Mouse (Mus musculus) hindbrain, postnatal 0 days (tissue): ENCODE measurements around the gene Taz. TPM values are rescaled to one million over a fixed set of nuclear protein-coding genes. Genes with fewer than 3 reads are reported as not detected.

Experiments
- ATAC-seq: fragments of 200-750 bp; cut with Nextera tagmentation; 2 replicates; pipeline ENCODE4 v1.8.0; 2017; ENCODE audit warnings: mild to moderate bottlenecking, moderate TSS enrichment, moderate library complexity
- DNase-seq: peaks from one replicate; pipeline ENCODE4 v3.0.0-alpha.2; 2015; ENCODE audit warnings: low spot score
- H3K27ac ChIP-seq: fragments of 300-500 bp; sonication (generic); 2 replicates; pipeline ENCODE4 v1.5.1; 2014; ENCODE audit warnings: mild to moderate bottlenecking
- H3K27me3 ChIP-seq: fragments of 300-500 bp; sonication (generic); 2 replicates; pipeline ENCODE4 v1.6.1; 2014; ENCODE audit warnings: low read length, mixed read lengths; ENCODE audit not compliant: insufficient read depth
- H3K36me3 ChIP-seq: fragments of 300-500 bp; sonication (generic); 2 replicates; pipeline ENCODE4 v1.6.1; 2014; ENCODE audit warnings: low read length, mixed read lengths; ENCODE audit not compliant: insufficient read depth
- H3K4me1 ChIP-seq: fragments of 300-500 bp; sonication (generic); 2 replicates; pipeline ENCODE4 v1.6.1; 2014; ENCODE audit warnings: antibody characterized with exemption, low read length, mixed read lengths; ENCODE audit not compliant: insufficient read depth
- H3K4me2 ChIP-seq: fragments of 300-500 bp; sonication (generic); 2 replicates; pipeline ENCODE4 v1.6.1; 2014; ENCODE audit warnings: low read depth, mild to moderate bottlenecking, low read length, moderate library complexity, mixed read lengths
- H3K4me3 ChIP-seq: fragments of 300-500 bp; sonication (generic); 2 replicates; pipeline ENCODE4 v1.5.1; 2014; ENCODE audit warnings: low read length
- H3K9ac ChIP-seq: fragments of 300-500 bp; sonication (generic); replicated peaks from 2 replicates; pipeline ENCODE4 v1.6.1; 2014; ENCODE audit warnings: mild to moderate bottlenecking, low read length, moderate library complexity, mixed read lengths
- H3K9me3 ChIP-seq: fragments of 300-500 bp; sonication (generic); 2 replicates; pipeline ENCODE4 v1.6.1; 2016; ENCODE audit warnings: low read length, mixed read lengths
- CTCF ChIP-seq: IDR thresholded peaks from 2 replicates; pipeline ENCODE4 v1.5.1; 2016; ENCODE audit warnings: antibody characterized with exemption, control low read depth, low read depth
- WGBS: fragments of 180-500 bp; shearing (Covaris S2); extraction: QIAGEN DNeasy Blood & Tissue Kit; methylation state at CpG from one replicate; pipeline ENCODE4 v1.1.7; 2014; 5-methylcytosine and 5-hydroxymethylcytosine counted together
- polyA plus RNA-seq: library from polyadenylated mRNA; unstranded; fragments of >200 nt; fragmentation: Nextera tagmentation; extraction: Ambion mirVana; gene quantifications from 2 replicates; pipeline ENCODE4 v1.2.1, GENCODE M21; 2015
- total RNA-seq: library from RNA; depleted of rRNA; stranded (reverse); fragments of >200 nt; gene quantifications from 2 replicates; pipeline ENCODE4 v1.2.3, GENCODE M21; 2014

Taz gene
- total and polyA plus RNA-seq, 2 experiments from 2014 or later: 66.0 to 81.2 TPM

GRCm38 (mm10) chrX:74277916-74278315, 3.8 kb upstream of the Taz start:
- ATAC-seq: no peak
- H3K4me3 ChIP-seq: no peak overlapping the region
- WGBS: 72% methylated on average over 8 of the region's 8 CpGs

GRCm38 (mm10) chrX:74281041-74281731, 526 bp upstream of the Taz start:
- no peaks in the 10 kb centered on the region for H3K27me3 ChIP-seq
- peak overlapping the region; percentile 70; the same call in 1 of the 2 replicates for H3K9ac ChIP-seq
- H3K4me3 ChIP-seq: peak overlapping the region; percentile 49
- no peak for TF ChIP-seq CTCF
- DNase-seq (no peak), ATAC-seq (no peak; the same call in 1 of the 2 replicates)
- peak overlapping the region; percentile 86 for H3K27ac ChIP-seq
- no peaks in the 10 kb centered on the region for H3K36me3 ChIP-seq
- no peaks in the 10 kb centered on the region for H3K9me3 ChIP-seq
- 0 out of 2 replicates have a peak, but pooled peaks cover 3% of the 10 kb centered on the region for H3K4me1 ChIP-seq
- H3K4me2 ChIP-seq: peak overlapping the region; percentile 62
- WGBS: 18% methylated on average over 14 of the region's 14 CpGs

More at GRCm38 (mm10) chrX:74277916-74278315, 3.8 kb upstream of the Taz start:
- no peak for TF ChIP-seq CTCF
- Histone ChIP-seq H3K27me3 (no peaks in the 10 kb centered on the region), H3K36me3 (no peaks in the 10 kb centered on the region), H3K4me1 (no peaks in the 10 kb centered on the region), H3K4me2 (no peak overlapping the region), H3K27ac (no peak overlapping the region), H3K9me3 (no peaks in the 10 kb centered on the region), H3K9ac (no peak overlapping the region)
- DNase-seq: no peak

DNA sequence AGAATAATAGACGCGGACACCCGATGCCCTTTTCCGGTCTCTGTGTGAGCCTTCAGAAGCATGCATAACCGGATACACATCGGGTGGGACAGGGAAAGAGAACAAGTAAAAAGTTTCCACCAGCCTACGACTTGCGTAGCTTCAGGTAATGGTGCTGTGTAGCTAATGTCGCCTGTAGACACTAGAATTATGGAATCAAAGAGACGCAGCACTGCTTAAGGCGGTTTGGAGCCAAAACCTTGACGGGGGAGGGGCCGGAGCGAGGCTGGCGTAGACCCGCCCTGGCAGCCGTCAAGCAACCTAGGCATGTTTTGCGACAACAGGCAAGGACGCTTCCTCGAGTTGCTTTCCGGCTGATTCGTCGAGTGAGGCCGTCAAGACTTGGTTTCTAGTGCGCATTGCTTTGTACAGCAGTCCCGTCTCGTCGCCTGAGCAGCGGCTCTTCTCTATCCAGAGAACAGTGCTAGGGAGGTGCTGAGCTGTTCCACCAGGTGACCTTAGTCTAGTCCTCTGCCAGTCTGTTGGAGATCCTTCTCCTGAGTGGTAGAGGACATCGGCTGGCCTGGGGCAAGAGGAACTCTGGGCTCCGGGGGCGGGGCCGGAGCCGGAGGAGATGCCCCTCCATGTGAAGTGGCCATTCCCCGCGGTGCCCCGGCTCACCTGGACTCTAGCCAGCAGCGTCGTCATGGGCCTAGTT, 831 bp downstream of the Taz start:
- Histone ChIP-seq H3K9ac (peak overlapping the region; percentile 70), H3K4me2 (peak overlapping the region; percentile 62), H3K4me1 (0 out of 2 replicates have a peak, but pooled peaks cover 3% of the 10 kb centered on the region), H3K27me3 (no peaks in the 10 kb centered on the region), H3K9me3 (no peaks in the 10 kb centered on the region), H3K27ac (peak overlapping the region; percentile 86), H3K4me3 (peak overlapping the region; percentile 49), H3K36me3 (no peaks in the 10 kb centered on the region)
- DNase-seq (peak; percentile 91), ATAC-seq (peak; percentile 90)
- 31% methylated on average over 39 of the region's 39 CpGs for WGBS
- TF ChIP-seq CTCF: no peak

DNA sequence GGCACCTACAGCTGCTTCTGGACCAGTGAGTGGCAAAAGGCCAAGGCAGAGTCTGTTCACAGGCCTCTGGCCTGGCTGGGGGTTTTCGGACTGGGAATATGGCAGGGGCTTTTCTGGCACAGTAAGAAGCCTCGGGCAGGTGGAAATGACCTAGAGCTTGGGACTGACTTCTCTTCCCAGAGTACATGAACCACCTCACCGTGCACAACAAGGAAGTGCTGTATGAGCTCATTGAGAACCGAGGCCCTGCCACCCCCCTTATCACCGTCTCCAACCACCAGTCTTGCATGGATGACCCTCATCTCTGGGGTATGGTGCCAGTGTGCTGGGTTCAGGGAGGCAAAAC, 1.4 kb downstream of the Taz start:
- no peaks in the 10 kb centered on the region for H3K9me3 ChIP-seq
- peak overlapping the region; percentile 49 for H3K4me3 ChIP-seq
- H3K4me1 ChIP-seq: 0 out of 2 replicates have a peak, but pooled peaks cover 3% of the 10 kb centered on the region
- H3K4me2 ChIP-seq: peak overlapping the region; percentile 62
- H3K27ac ChIP-seq: peak overlapping the region; percentile 86
- H3K9ac ChIP-seq: peak overlapping the region; percentile 70
- H3K36me3 ChIP-seq: no peaks in the 10 kb centered on the region
- no peak for DNase-seq
- WGBS: 35% methylated on average over 5 of the region's 5 CpGs
- no peak for ATAC-seq
- no peak for TF ChIP-seq CTCF
- H3K27me3 ChIP-seq: no peaks in the 10 kb centered on the region

DNA sequence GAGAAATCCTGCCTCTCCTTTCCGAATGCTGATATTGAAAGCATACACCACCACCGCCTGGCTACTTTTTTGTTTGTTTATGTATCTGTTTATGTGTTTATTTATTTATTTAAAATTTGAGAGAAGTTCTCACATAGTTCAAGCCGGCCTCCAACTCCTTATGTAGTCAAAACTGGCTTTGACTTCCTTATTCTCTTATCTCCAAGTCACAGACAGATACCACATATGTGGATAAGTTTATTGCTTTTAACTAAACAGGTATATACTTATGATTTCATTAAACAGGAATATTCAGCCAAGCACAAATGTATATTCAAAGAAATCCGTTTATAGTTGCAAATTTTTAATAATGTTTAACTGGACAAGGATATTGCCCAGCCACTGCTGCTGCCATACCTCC, 11.7 kb downstream of the Taz start:
- ATAC-seq: no peak
- H3K9me3 ChIP-seq: no peaks in the 10 kb centered on the region
- H3K36me3 ChIP-seq: no peaks in the 10 kb centered on the region
- TF ChIP-seq CTCF: no peak
- no peak overlapping the region for H3K9ac ChIP-seq
- no peak overlapping the region for H3K27ac ChIP-seq
- no peak overlapping the region for H3K4me2 ChIP-seq
- no peaks in the 10 kb centered on the region for H3K27me3 ChIP-seq
- no peaks in the 10 kb centered on the region for H3K4me1 ChIP-seq
- 80% methylated on average over 4 of the region's 4 CpGs for WGBS
- no peak for DNase-seq
- no peak overlapping the region for H3K4me3 ChIP-seq

DNA sequence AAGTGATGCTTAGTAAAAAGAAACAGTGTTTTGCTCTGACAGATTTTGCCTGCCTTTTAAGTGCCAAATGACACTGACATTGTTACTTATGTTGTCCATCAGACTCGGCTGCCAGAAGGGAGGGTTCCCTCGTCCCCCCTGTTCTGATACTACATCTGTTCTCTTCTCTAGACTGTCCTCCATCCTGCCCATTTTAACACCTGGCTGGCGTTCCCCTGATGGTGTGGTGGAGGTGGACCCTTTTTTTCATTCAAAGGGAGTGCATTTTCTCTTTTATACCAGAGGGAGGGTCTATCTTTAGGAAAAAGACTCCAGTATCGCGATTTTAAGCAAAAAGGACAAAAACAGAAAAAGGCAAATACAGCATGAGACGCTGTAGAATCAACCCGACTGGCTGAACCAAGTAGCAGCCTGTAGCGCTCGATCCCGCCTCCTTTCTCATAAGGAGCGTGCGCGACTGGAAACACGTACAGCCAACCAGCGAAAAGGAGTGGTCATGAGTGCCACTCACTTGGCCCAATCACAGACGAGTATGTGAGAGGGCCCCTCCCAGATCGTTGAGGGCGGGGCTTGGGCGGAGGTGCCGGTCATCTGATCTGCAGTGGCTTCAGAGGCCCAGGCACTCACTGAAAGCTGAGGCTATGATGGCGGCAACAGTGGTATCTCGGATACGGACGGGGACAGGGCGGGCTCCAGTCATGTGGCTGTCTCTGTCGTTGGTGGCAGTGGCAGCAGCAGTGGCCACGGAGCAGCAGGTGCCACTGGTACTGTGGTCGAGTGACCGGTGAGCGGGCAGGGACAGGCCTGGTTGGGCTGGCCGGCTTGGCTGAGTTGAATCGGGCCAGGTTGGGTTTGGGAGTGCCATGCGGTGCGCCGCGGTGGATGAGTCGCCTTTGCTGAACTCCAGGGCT, 15.1 kb downstream of the Taz start, which contains the start of gene Atp6ap1:
TSS of gene Atp6ap1 (plus strand) at position 560 of the 911 bp plus-strand sequence.
- peak within 1 kb of the TSS; percentile 81 for H3K27ac ChIP-seq
- H3K36me3 ChIP-seq: 0 out of 2 replicates have a peak, but pooled peaks cover 10% of the 10 kb centered on the region
- DNase-seq: peak; percentile 96
- WGBS: 26% methylated on average over 37 of the region's 37 CpGs
- peak; percentile 99 for ATAC-seq
- no peaks in the 10 kb centered on the region for H3K4me1 ChIP-seq
- peak within 1 kb of the TSS; percentile 74 for H3K9ac ChIP-seq
- H3K27me3 ChIP-seq: no peaks in the 10 kb centered on the region
- no peak for TF ChIP-seq CTCF
- peak within 1 kb of the TSS; percentile 62 for H3K4me3 ChIP-seq
- no peaks in the 10 kb centered on the region for H3K9me3 ChIP-seq
- H3K4me2 ChIP-seq: peak within 1 kb of the TSS; percentile 66
